Mouse (Mus musculus) heart, postnatal 0 days (tissue): ENCODE results near the gene Gpr50.

Experiments used
- CTCF ChIP-seq: IDR thresholded peaks from 2 replicates; pipeline ENCODE4 v1.5.1; 2016; ENCODE audit warnings: antibody characterized with exemption, control low read depth, low read depth
- EP300 ChIP-seq: IDR thresholded peaks from 2 replicates; pipeline ENCODE4 v1.6.1; 2016; ENCODE audit warnings: antibody characterized with exemption, low read depth

DNA sequence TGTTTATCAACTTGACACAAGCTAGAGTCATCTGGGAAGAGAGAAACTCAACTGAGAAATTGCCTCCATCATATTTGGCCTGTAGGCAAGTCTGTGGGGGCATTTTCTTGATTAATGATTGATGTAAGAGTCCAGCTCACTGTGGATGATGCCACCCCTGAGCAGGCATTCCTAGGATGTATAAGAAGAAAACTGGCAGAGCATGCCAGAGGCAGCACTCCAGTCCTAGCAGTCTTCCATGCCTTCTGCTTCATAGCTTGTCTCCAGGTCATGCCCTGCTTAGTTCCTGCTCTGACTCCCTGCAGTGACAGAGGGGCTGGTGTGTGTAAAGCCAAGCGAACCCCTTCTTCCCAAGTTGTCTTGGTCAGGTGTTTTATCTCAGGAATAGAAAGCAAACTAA, 32.3 kb upstream of the Gpr50 start:
- TF ChIP-seq CTCF (no peak), EP300 (no peak)
